Mouse (Mus musculus): ENCODE measurements around the gene Cyp46a1.

The Cyp46a1 gene

DNA sequence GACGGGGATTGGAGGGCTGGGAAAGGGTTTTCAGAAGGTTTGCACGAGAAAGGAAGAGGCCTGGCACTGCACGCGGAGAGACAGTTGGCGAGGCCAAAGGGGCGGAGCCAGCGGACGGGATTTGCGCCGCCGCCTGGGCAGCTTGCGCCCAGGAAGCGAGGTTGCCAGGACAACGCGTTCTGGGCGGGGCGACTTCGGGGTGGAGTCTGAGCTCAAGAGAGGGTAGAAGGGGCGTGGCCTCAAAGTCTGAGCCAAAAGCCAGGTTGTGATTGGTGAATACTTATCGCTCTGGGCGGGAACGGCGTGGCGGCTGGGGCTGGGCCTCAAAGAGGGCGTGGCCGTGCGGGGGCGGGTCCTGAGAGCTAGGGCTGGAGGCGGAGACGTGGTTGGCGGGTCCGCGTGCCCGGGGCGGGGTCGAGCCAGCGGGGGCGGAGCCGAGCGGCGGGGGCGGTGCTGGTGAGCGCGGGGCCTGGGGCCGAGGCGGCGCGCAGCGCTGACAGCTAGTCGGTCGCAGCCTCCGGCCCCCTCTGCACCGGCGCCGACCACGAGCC, at the start of gene Cyp46a1:
Gene Cyp46a1 (plus strand): TSS at position 487 of the 551 bp plus-strand sequence.
- peak; percentile 94 for DNase-seq (ENCODE audit: low spot score)

DNA sequence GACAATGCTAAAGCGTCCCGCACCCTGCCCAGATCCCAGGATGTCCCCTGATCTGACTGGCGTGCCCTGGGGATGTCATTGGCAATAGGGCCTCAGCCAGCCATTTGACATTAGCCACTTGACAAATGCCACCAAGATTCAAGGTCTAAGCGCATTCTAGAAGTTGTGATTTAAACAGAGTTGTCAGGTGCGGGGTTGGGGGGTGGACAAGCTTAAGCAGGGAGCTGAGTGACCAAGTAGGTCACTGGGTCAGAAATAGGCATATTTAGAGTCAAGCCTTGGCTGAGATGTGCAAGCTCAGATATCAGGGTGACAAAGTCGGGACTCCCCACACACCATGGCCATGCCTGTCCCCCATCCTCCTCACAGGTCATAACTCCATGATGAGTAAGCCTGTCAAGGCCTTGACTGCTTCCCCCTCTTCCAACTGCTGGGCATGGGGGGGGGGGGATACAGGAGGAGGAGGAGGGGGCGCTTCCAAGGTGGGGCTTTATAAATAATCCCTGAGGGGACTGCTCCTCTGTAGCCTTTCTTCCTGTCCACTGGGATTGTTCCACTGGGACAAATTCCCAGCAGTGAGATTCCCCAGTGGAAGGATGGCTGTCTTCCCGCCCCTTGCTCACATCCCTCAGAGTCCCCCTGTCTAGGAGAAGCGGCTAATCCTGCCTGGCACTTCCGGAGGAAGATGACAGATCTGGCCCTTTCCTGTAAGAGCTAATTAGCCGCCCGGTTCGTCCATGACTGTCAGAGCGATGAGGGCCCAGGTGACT, 49.5 kb upstream of the Cyp46a1 start:
- no peak for DNase-seq (ENCODE audit: low spot score)

DNA sequence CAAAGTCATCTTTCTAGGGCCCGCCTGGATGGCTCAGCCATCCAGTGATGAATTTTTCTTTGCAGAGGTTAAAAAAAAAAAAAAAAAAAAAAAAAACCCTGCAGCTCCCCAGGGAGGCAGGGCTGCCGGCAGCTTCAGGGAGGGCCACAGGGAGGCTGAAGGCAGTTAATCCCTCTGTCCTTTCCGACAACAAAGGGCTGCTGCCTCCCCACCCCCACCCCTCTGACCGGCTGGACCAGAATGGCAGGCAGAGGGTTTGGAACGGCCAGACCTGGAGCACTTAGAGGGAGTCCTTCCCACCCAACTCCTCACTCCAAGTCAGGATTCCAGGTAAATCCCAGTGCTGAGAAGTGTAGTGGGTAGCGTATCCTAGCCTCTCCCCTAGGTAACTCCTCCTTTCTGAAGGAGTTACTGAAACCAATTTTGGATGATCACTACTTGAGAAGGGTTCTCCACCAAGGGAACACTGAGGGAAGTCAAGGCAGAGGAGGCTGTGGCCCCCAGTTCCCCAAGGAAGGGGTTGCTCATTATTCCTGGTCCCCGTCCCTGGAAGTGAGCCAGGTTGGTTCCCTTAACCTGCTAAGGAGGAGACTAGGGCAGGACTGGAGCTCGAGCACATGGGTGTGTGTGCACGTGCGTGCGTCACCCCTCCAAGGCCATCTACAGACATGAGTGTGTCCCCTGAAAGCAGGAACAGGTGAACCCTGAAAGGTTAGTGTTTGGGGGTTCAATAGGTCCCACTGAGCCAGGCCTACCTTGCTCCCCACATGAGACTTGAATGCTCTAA, 48.8 kb upstream of the Cyp46a1 start:
- no peak for DNase-seq (ENCODE audit: low spot score)

DNA sequence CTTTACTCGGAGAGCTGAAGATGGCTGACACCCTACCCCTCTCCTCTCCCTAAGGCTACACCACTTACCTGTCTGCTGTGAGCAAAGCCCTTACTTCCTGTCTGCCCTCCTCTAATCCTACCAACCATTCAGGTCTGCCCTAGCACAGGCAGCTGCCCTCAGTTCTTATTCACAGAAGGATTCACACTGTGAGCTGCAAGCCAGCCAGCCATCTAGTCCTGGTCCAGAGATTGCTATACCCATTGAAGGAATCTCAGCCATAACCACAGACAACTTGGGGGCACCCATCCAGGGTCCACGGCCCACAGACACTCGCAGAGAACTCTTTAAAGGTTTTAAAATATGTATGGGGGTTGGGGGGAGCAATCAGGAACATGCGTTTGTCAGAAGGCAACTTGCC, 47.8 kb upstream of the Cyp46a1 start:
- no peak for DNase-seq (ENCODE audit: low spot score)

DNA sequence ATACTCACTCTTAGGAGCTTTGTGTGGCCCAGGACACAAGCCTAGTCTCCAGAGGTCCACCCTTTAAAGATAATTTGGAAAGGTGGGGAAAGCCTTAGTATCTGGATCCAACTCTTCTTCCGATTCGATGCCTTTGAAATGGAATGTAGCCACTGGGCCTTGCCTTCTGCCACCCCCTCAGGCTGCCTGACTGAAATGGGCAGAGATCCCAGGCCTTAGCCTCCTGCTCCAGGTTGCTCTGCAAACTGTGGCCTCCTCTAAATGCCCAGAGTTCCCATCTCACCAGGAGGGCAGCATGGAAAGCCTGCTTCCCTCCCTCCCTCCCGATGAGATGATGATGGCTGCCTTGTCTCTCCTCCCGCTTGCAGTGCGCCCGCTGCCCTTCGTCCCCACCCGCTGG, 47.2 kb upstream of the Cyp46a1 start:
- DNase-seq (ENCODE audit: low spot score), result no peak

DNA sequence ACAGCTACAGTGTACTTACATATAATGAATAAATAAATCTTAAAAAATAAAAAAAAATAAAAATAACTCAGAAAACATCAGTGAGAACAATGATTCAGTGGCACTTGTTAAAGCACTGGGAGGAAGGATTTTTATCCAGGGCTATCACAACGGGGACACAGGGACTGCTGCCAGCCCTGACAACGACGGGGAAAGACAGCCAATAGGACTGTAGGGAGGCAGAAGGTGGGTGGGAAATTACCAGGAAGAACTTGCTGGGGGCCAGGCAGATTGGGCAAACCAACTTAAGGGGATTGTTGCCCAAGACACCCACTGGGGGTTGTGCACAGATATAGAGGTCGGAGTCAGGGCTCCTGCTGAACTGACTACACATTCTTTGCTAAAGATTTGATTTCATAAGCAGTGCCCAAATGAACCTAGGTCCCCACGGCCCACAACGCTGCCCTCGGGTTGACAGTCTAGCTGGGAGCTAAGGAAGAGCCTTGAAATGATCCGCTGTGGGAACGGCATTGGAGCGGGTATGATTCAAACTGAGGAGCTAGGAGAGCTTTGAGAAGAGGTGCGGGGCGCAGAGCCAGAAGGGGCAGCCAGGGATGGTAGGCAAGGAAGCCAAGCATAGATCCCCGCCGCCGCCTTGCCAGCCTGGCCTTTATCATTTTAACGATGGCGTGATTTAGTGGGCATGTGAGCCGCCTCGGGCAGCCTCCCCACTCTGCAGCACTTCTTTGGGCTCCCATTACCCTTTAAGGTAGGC, 45.9 kb upstream of the Cyp46a1 start:
- DNase-seq (ENCODE audit: low spot score), result no peak

DNA sequence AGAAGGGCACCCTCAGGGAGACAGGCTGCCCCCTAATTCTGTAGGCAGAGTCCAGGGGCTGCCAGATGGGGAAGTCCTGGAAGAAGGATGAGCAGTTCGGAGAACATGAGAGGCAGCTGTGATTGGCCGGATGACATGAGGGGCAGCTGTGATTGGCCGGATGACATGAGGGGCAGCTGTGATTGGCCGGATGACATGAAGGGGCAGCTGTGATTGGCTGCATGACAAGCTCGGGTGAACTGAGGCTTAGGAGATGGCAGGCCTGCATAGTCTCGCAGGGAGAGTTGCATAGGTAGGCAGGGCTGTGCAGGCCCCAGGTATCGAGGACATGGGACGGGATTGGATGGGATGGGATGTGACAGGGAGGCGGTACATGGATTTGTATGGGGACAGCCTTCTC, 41.8 kb upstream of the Cyp46a1 start:
- DNase-seq (ENCODE audit: low spot score), result no peak

DNA sequence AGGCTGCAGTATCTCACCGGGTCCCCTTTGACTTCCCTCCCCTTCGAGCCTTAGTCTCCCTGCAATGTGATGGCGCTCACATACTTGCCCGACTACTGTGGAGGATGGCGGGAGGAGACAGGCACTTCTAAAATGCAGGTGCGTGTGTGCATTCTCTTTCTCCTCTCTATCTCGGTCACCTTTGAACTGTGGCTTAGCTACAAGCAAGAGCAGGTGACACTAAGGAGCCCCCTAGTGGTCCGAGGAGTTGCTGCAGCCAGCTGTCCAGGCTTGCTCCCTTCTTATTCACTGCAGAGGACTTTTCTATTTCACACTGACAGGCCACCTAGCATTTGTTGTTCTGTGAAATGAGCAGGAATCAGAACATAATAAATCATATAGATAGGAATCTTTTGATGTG, 41.2 kb upstream of the Cyp46a1 start:
- peak; percentile 60 for DNase-seq (ENCODE audit: low spot score)

DNA sequence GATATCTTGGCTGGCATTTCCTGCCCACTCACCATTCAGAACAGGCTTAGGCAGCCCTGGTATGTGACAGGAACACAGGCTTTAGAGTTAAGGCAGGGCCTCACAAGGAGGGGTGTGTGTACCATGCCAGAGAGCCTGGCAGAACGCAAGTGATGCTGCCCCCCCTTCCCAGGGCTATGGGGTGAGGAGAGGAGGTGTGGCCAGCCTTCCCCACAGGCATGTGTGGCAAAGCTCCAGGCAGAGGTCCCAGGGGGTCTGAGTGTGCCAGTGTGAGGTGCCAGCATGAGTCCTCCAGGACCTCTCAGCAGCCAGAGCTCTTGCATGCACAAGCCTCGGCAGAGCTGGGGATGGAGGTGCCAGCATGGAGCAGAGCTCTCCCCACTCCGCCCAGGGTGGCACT, 39.6 kb upstream of the Cyp46a1 start:
- DNase-seq (ENCODE audit: low spot score), result no peak

DNA sequence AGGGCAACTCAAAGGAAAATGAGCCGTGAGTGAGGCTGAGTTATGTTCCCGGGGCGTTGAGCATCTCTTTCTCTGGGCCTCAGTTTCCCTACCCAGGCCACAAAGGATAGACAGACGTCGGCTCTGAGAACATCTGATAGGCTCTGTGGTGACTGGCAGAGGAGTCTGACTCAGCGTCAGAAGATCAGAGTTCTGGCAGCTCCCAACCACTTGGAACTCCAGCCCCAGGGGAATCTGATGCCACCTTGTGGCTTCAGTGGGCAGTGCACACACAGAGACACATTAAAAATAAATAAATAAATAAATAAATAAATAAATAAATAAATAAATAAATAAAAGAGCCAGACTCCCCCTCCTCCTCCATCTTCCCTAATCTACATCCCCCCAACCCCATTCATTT, 37.1 kb upstream of the Cyp46a1 start:
- DNase-seq (ENCODE audit: low spot score), result no peak

DNA sequence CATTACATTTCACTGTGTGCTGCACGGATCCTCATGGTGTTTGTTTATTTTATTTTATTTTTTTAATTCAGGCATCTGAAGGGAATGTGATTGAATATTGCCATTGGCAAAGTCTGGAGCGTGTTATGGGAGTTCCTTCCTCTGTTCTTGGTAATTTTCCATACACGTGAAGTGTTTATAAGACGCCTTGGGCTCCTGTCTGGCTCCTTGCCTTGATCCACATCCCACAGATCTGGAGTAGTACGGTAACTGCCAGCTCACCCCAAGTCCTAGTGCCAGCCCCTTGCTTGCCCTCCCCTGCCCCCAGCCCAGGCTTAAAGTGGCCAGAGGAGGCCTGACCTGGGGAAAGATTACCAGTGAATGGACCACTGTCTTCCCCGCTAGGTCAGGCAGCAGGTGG, 33.2 kb upstream of the Cyp46a1 start:
- DNase-seq (ENCODE audit: low spot score), result no peak

DNA sequence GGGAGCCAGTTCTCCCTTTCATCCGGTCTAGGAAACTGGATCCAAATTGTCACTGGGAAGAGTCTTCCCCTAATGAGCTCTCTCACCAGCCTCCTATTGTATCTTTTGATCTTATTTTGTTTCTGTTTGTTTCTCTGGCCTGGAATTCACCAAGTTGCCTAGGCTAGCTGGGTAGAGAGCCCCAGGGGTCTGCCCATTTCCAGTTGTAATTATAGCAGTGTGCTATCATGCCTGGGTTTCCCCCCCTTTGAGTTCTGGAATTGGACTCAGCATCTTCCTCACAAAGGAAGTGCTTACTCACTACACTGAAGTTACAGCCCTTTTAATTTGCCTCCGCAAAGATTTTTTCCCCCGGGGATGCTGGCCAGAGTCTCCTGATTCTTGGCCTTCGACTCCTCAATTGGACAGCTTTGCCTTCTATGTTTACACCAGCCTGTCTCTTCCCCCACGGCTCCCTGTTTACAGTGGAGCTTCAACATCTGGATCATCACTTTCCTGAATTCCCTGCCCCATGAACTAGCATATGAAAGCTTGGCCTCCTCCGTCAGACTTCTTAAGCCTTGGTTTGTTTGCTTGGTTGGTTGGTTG, 30.3 kb upstream of the Cyp46a1 start:
- no peak for DNase-seq (ENCODE audit: low spot score)

DNA sequence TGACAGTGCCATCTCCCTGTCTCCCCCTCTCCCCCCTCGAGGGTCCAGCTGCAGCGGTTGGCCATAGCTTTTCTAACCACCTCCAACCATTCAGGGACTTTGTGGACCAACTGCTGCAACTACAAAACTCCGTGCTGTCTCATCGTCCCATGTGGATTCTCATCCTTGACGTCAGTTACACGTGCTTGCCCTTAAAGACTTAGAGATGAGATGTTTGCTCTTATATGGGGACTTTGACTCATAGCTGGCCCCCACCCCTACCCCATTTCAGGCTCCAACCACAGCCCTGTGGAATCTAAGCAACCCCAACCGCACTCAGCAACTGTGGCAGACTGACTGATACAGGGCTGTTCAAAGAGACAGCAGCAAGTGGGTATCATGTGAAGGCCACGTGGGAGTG, 29.0 kb upstream of the Cyp46a1 start:
- DNase-seq (ENCODE audit: low spot score), result no peak

DNA sequence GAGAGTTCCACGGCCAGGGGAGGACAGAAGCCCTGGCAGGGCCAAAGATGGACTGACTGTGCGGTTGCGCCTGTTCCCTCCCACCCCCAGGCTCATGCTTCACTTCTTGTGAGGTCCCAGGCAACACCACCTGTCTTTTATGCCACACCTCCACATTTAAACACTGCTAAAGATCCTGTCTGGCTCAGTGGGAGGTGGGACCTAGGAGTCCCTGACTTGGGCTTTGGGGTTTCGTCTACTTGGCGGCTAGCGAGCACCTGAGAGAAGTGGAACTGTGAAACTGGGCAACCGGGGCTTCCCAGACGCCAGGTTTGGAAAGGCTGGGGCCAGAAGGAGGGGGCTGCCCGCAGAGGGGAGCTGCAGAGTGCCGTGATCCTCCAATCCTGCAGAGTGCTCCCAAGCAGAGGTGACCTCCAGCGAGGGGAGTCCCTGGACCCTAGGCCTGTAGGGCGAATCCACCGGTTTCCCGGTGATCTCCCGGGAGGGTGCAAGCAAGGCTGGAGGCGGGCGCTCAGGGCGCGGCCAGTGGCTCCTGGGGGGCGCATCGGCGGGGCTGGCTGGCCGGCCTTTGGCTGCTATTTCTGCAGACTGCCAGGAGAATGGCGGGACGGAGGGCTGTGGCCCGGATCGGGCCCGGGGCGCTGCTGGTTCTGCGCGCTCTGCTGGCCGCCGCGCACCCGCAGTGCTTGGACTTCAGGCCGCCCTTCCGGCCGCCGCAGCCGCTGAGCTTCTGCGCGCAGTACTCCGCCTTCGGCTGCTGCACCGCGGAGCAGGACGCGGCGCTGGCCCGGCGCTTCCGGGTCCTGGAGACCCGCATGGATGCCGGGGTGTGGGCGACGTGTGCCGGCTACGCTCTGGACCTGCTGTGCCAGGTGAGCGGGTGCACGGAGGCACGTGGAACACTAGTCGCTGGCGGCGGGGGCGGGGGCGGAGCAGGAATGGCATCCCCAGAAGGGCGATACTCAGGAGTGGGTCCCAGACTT, 28.1 kb upstream of the Cyp46a1 start, which contains the start of gene Hhipl1:
Gene Hhipl1 (plus strand): TSS at position 459 of the 983 bp plus-strand sequence.
- DNase-seq (ENCODE audit: low spot score), result no peak

DNA sequence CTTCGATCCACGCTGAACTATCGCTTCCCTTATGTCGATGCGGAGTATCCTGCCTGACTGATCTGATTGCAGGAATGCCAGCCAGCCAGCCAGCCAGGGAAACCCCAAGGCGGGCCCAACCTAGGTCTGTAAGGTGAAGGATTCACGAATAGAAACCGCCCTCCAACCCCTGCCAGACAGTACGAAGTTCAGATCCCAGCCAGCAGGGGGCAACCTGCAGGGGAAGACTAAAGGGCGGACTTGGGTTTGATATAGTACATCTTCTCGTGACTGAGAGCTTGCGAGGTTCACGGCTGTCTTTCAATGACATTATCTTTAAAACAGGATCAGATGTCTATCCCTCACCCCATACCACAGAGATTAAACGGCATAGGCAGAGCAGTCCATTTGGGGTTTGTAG, 26.6 kb upstream of the Cyp46a1 start:
- DNase-seq (ENCODE audit: low spot score), result peak; percentile 22

DNA sequence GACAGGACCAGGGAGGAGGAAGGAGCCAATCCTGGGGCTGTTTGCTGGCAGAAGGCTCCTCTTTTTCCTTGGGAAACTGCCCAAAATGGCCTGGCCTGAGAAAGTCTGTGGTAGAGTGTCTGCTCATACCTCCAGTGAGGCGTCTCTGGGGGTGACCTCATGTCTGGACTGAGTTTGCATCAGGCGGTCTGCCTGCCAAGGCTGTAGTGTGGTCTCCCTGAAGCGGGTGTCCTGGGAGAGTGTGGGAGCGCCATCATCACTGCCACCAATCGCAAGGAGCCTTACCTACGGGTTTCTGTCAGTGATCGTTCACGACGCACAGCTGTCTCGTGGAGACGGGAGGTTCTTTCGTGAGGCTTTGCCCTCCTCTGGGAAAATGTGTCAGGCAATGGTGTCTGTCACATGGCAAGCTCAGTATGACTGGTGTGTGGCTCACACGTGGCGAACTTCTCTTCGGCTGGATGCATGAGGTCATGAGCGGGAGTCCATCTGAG, 25.8 kb upstream of the Cyp46a1 start:
- no peak for DNase-seq (ENCODE audit: low spot score)

DNA sequence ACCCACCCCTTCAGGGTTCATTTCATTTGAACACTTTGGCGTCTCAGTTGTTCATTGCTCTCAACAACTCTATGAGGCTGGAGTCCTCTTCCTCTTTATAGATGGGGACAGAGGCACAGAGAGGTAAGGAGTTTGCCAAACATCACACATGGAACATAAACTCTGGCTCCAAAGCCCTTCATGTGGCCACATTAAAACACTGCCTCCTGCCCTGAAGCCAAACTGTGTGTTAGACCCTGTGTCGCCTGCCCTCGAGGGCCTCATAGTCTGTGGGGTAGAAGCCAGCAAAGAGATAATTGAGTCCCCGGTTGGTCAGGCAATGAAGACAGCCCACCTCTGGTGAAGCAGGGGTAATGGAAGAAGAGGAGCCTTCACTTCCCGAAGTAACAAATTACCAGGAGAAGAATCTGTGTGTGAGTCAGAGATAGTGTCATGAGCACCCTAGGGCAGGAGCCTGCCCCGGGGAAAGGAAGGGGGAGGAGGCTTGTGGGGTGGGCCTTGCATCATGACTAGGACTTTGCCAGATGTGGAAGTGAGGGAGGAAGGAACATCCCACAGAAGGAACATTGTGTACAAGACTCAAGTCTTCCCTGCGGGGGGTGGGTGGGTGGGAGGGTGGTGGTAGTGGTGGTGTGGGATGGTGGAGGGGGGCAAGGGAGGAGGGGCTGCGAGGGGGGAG, 24.9 kb upstream of the Cyp46a1 start:
- no peak for DNase-seq (ENCODE audit: low spot score)

DNA sequence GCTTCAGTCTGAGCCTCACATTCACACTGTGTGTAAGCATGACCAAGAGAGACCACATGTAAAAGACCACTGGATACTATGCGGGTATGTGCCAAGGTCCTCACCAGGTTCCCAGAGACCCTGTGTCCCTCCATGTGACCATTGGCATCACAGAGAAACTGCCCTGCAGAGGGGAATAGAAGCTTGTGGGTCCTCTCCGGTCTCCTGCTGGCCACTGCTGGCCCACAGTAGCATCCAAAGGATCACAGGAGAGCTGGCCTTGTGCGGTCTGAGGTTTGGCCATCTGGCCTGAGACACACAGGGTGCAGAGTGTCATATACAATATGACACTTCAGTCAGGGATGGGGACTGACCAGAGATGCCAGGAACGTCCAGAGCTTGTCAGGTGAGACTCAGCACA, 24.1 kb upstream of the Cyp46a1 start:
- DNase-seq (ENCODE audit: low spot score), result no peak

DNA sequence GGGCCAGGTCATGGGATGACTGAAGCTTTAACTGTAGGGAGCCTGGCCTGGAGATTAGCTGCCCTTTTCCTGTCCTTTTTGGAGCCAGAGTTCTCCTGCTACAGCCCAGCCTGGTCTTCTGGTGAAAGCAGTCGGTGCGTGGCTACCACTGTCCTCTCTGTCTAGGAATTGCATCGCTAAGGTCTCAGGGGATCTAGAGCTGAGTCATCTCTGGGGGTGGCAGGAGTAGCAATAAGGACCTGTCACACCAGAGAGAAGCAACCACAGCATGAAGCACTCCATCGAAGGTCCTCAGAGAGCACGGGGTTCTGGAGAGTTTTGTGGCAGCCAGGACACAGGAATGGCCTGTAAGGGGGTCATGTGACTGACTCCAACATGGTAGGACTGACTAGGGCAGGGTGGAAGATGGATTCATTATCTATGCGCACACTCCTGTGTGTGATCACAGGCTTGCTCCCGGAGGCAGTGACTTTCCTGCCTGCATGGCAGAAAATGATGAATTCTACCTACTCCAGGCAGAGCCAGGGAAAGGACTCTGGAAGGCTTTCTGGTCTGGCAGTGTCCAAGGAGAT, 23.6 kb upstream of the Cyp46a1 start:
- no peak for DNase-seq (ENCODE audit: low spot score)
